Mouse (Mus musculus) small intestine, adult 2 months (tissue): Measurements from ENCODE around the gene Pcdh18. TPM values are rescaled to one million over a fixed set of nuclear protein-coding genes. Genes with fewer than 3 reads are reported as not detected.

Experiments
- H3K27ac ChIP-seq: fragments of 200-500 bp; 2 replicates; pipeline ENCODE4 v1.5.1; 2012; ENCODE audit warnings: low read depth, low read length, control low read depth, inconsistent platforms; ENCODE audit not compliant: insufficient read depth
- H3K27me3 ChIP-seq: fragments of 200-500 bp; 2 replicates; pipeline ENCODE4 v1.6.1; 2012; ENCODE audit warnings: mild to moderate bottlenecking, moderate library complexity, low read length, inconsistent platforms; ENCODE audit not compliant: control insufficient read depth, insufficient read depth
- H3K36me3 ChIP-seq: fragments of 200-500 bp; 2 replicates; pipeline ENCODE4 v1.6.1; 2012; ENCODE audit warnings: mild to moderate bottlenecking, low read length, control low read depth, inconsistent platforms; ENCODE audit not compliant: control insufficient read depth, insufficient read depth
- H3K4me1 ChIP-seq: fragments of 200-500 bp; 2 replicates; pipeline ENCODE4 v1.6.1; 2012; ENCODE audit warnings: low read length, inconsistent platforms, mixed read lengths; ENCODE audit not compliant: control insufficient read depth, insufficient read depth, insufficient read length
- H3K4me3 ChIP-seq: fragments of 200-500 bp; 2 replicates; pipeline ENCODE4 v1.5.1; 2012; ENCODE audit warnings: low read depth, mild to moderate bottlenecking, control low read depth, inconsistent platforms, low read length, moderate library complexity
- CTCF ChIP-seq: fragments of 200-500 bp; IDR thresholded peaks from 2 replicates; pipeline ENCODE4 v1.5.1; 2012; ENCODE audit warnings: low read depth, mild to moderate bottlenecking, control low read depth, inconsistent platforms, low read length, moderate library complexity, mixed read lengths; ENCODE audit not compliant: insufficient replicate concordance, insufficient read length; ENCODE audit errors: extremely low read depth
- POLR2A ChIP-seq: fragments of 200-500 bp; IDR thresholded peaks from 2 replicates; pipeline ENCODE4 v1.6.1; 2012; ENCODE audit warnings: low read depth, mild to moderate bottlenecking, control low read depth, inconsistent platforms, low read length, moderate library complexity
- WGBS: fragments of 180-500 bp; shearing (Covaris S2); methylation state at CpG from one replicate; pipeline ENCODE4 v1.1.7; 2018; 5-methylcytosine and 5-hydroxymethylcytosine counted together
- polyA plus RNA-seq: library from polyadenylated mRNA; depleted of rRNA; stranded (reverse); fragments of >200 nt; gene quantifications from 2 replicates; pipeline ENCODE4 v1.2.3, GENCODE M21; 2012

Pcdh18 gene
- polyA plus RNA-seq, 1 experiment = 0.68 TPM

- no peak for TF ChIP-seq POLR2A
- no peak for TF ChIP-seq CTCF
Measured at GRCm38 (mm10) chr3:49738531-49738930, 18.6 kb downstream of the Pcdh18 start.

DNA sequence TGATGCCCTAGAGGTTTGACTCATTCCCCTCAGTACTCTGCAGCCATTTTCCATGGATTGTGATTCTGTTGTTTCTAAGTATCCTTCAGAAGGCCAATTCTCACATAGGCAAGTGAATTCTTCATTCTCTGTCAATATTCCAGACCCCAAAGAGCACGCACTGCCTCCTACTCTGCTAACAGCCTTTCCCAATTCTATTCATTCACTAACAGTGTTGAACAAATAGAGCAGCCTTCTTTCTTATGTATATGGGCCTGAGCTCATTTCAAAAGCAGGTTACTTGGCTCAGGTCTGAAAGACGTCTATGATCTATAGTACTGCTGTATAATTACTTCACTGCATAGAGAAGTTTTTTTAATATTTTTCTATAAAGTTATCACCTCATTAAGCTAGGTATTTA, 50.6 kb downstream of the Pcdh18 start:
- Histone ChIP-seq H3K27me3 (no peaks in the 10 kb centered on the region), H3K36me3 (no peaks in the 10 kb centered on the region), H3K4me3 (no peak overlapping the region), H3K27ac (no peak overlapping the region), H3K4me1 (no peaks in the 10 kb centered on the region)
- TF ChIP-seq CTCF (no peak), POLR2A (no peak)
- 73% methylated on average over 2 of the region's 2 CpGs for WGBS

More at GRCm38 (mm10) chr3:49738531-49738930, 18.6 kb downstream of the Pcdh18 start:
- H3K27me3 ChIP-seq = no peaks in the 10 kb centered on the region
- no peaks in the 10 kb centered on the region for H3K4me1 ChIP-seq
- H3K4me3 ChIP-seq = no peak overlapping the region
- no peaks in the 10 kb centered on the region for H3K36me3 ChIP-seq
- no peak overlapping the region for H3K27ac ChIP-seq

DNA sequence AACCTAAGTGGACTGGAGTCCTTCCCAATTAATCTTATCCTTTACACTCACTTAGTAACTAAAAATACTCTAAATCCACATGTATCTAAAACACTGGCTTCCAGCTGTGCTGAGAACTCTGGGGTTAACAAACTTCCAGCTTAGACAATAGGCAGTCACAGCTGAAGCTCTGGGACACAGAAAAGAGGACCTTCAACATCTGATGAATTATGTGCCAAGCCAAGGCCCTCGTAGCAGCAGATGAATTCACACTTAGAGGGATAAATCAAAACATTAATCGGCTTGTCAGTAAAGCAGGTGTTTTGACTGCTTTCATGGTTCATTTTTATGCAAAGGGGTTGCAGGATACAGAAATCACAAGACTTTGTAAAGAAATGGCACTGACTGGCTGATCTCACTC, 57.2 kb downstream of the Pcdh18 start:
- Histone ChIP-seq H3K36me3 (no peaks in the 10 kb centered on the region), H3K4me3 (no peak overlapping the region), H3K27ac (no peak overlapping the region), H3K27me3 (no peaks in the 10 kb centered on the region), H3K4me1 (no peaks in the 10 kb centered on the region)
- WGBS = 50% methylated on average over 2 of the region's 2 CpGs
- TF ChIP-seq POLR2A (no peak), CTCF (no peak)
